Mouse (Mus musculus) E14TG2a.4 (cell line): ENCODE results near the gene Tmod2.

Experiments used
- CTCF ChIP-seq: conservative IDR thresholded peaks from 2 replicates; pipeline ENCODE4 v1.5.1; 2014; ENCODE audit warnings: low read length
- NANOG ChIP-seq: IDR thresholded peaks from 2 replicates; pipeline ENCODE4 v1.6.1; 2014; ENCODE audit warnings: borderline replicate concordance, low read length, mixed read lengths
- POU5F1 ChIP-seq: IDR thresholded peaks from 2 replicates; pipeline ENCODE4 v1.6.1; 2014; ENCODE audit warnings: low read length, borderline replicate concordance

DNA sequence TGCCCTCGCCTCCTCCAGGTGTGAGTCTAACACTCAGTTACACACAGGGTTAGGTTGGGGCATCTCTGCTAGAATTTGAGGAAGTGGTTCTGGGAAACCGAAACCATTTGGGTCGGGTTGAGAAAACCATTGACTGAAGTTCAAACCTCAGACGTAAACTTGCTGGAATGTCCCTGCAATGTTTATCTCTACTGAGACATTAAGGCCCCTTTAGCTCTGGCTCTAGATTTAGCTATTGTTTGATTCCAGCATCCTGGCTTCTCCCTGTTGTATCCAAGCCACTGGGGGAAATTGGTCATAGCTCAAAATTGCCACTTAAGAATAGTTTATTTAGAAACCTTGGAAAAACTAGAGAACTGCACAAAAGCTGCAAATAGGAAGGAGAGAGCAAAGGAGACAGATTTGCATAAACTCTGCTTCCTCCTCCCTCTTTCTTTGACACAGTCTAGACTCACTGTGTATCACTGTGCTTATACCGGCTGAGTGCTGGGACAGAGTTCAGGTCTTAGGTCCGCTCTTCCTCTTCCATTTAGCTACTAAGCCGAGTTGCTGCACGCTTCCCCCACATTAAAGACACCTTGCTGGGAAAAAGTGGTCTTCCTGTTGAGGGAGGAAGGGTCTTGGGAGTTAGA is 19.8 kb upstream of the Tmod2 start:
- no peak for TF ChIP-seq CTCF
- TF ChIP-seq NANOG = no peak
- TF ChIP-seq POU5F1 = no peak
